Mouse (Mus musculus) MN1 (cell line): ENCODE results near the gene Ccer2.

Experiments
- DNase-seq: peaks from one replicate; pipeline ENCODE4 v3.0.0-alpha.2; 2016; ENCODE audit warnings: low spot score

Ccer2 gene

GRCm38 (mm10) chr7:28756079-28756478, at the start of gene Ccer2:
TSS of gene Ccer2 (plus strand) at chr7:28756174.
- DNase-seq, result no peak

- no peak for DNase-seq
Measured at GRCm38 (mm10) chr7:28709454-28709853, 46.5 kb upstream of the Ccer2 start.

GRCm38 (mm10) chr7:28710962-28711361, 45.0 kb upstream of the Ccer2 start:
- DNase-seq, result no peak

- no peak for DNase-seq
Measured at GRCm38 (mm10) chr7:28714667-28715066, 41.3 kb upstream of the Ccer2 start.

- DNase-seq, result peak; percentile 30
Measured at GRCm38 (mm10) chr7:28715598-28715997, 40.4 kb upstream of the Ccer2 start.

GRCm38 (mm10) chr7:28716590-28717281, 39.2 kb upstream of the Ccer2 start, which contains the start of gene Fbxo17:
TSS of gene Fbxo17 (plus strand) at chr7:28716804.
- DNase-seq, result peak; percentile 75

GRCm38 (mm10) chr7:28717726-28718125, 38.2 kb upstream of the Ccer2 start:
- DNase-seq, result no peak

GRCm38 (mm10) chr7:28719159-28719558, 36.8 kb upstream of the Ccer2 start:
- peak; percentile 35 for DNase-seq

- no peak for DNase-seq
Measured at GRCm38 (mm10) chr7:28719650-28720049, 36.3 kb upstream of the Ccer2 start.

- no peak for DNase-seq
Measured at GRCm38 (mm10) chr7:28720753-28721537, 35.0 kb upstream of the Ccer2 start.

- DNase-seq, result no peak
Measured at GRCm38 (mm10) chr7:28722079-28722478, 33.9 kb upstream of the Ccer2 start.

GRCm38 (mm10) chr7:28724613-28725012, 31.4 kb upstream of the Ccer2 start:
- no peak for DNase-seq

GRCm38 (mm10) chr7:28726600-28726999, 29.4 kb upstream of the Ccer2 start:
- DNase-seq, result peak; percentile 67

- no peak for DNase-seq
Measured at GRCm38 (mm10) chr7:28727649-28728340, 28.2 kb upstream of the Ccer2 start.

- no peak for DNase-seq
Measured at GRCm38 (mm10) chr7:28732341-28733142, 23.4 kb upstream of the Ccer2 start.

GRCm38 (mm10) chr7:28733211-28733610, 22.8 kb upstream of the Ccer2 start:
- no peak for DNase-seq

GRCm38 (mm10) chr7:28735701-28736100, 20.3 kb upstream of the Ccer2 start:
- DNase-seq, result no peak

GRCm38 (mm10) chr7:28739829-28740228, 16.1 kb upstream of the Ccer2 start:
- no peak for DNase-seq

GRCm38 (mm10) chr7:28740949-28741348, 15.0 kb upstream of the Ccer2 start:
- DNase-seq, result peak; percentile 42

- DNase-seq, result no peak
Measured at GRCm38 (mm10) chr7:28741368-28741708, 14.6 kb upstream of the Ccer2 start.

GRCm38 (mm10) chr7:28741709-28742438, 14.1 kb upstream of the Ccer2 start, which contains the start of the genes Mrps12 and Sars2:
TSS of gene Mrps12 (minus strand) at chr7:28741820.
TSS of gene Sars2 (plus strand) at chr7:28741992.
- peak; percentile 97 for DNase-seq
